In the genomic region with DNA sequence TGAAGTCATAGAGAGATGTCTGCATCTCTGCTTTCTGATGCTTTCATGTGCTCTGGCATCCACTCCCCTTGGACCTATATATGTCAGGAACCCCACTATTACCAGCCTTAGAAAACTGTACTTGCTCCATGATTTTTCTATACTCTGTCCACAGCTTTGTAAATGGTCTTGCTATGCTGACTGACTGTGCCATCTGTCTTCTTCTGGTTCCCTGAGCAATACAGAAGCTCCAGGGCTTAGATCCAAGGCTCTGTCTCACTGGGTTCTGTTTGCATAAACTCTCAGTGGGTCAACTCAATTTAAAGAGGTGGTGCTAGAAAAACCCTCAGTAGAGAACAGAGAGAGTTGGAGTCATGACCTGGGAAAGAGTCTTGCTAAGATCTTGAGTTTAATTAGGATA, we compare ENCODE assay signal across 17 mouse cellular contexts.
DNase-seq lines count a peak whose midpoint lies in the region; ATAC-seq and TF ChIP-seq lines count a peak whose summit lies in the region.
"Had no signal": no experiment of that assay in that cellular context is flagged by ENCODE, and none has a peak within 500 bp of the region (broad histone marks: within the 10 kb centered on the region; RNA-seq: fewer than 3 reads in every experiment).

No protein-coding gene starts in this region.

- H3K4me1 ChIP-seq in stomach, postnatal 0 days (replicated peaks; ENCODE audit: control insufficient read depth, insufficient read depth): no peaks in the 10 kb centered on the region
- H3K4me1 ChIP-seq: embryonic facial prominence, embryonic 13.5 days; forebrain, embryonic 12.5 days; heart, embryonic 12.5 days; hindbrain, embryonic 10.5 days had no signal

- H3K4me3 ChIP-seq in stomach, postnatal 0 days (ENCODE audit: low read depth, low read length): no peak overlapping the region
- H3K4me3 ChIP-seq: embryonic facial prominence, embryonic 13.5 days; forebrain, embryonic 12.5 days; heart, embryonic 12.5 days; hindbrain, embryonic 10.5 days had no signal

- H3K9me3 ChIP-seq in stomach, postnatal 0 days (ENCODE audit: control insufficient read depth, low read length): no peaks in the 10 kb centered on the region
- H3K9me3 ChIP-seq: embryonic facial prominence, embryonic 13.5 days; forebrain, embryonic 12.5 days; hindbrain, embryonic 10.5 days had no signal

- DNase-seq in cerebellum, adult 11-12 months: peak; percentile 25
- DNase-seq in cerebellum, postnatal 4 days (ENCODE audit: low spot score in 2 of 2): no peak
- peak; percentile 20 to 23 for DNase-seq in cerebellum, adult 18-20 months
- DNase-seq in cerebellum, adult 9-11 months: peak; percentile 48
- peak; percentile 32 to 49 for DNase-seq in cerebellum, postnatal 36 days
- DNase-seq in liver: no peak
- DNase-seq in stomach, postnatal 0 days (ENCODE audit: low spot score): no peak
- DNase-seq: adrenal gland, postnatal 10 days; gastrocnemius, postnatal 14 days had no signal

- no peaks in the 10 kb centered on the region for H3K27me3 ChIP-seq in stomach, postnatal 0 days (ENCODE audit: control insufficient read depth, insufficient read depth, low read length)
- H3K27me3 ChIP-seq: embryonic facial prominence, embryonic 13.5 days; forebrain, embryonic 12.5 days; heart, embryonic 12.5 days had no signal

- H3K9ac ChIP-seq in stomach, postnatal 0 days (ENCODE audit: low read length): no peak overlapping the region
- H3K9ac ChIP-seq: embryonic facial prominence, embryonic 13.5 days; forebrain, embryonic 12.5 days; heart, embryonic 12.5 days; hindbrain, embryonic 14.5 days had no signal

- no peak overlapping the region for H3K27ac ChIP-seq in stomach, postnatal 0 days (replicated peaks)
- H3K27ac ChIP-seq: embryonic facial prominence, embryonic 13.5 days; forebrain, embryonic 12.5 days; hindbrain, embryonic 10.5 days; hindbrain, embryonic 14.5 days had no signal

- no peak for TF ChIP-seq EP300 in stomach, postnatal 0 days (optimal IDR thresholded peaks at IDR 0.05)

- no peak for TF ChIP-seq CTCF in stomach, postnatal 0 days (IDR thresholded peaks at IDR 0.05; ENCODE audit: low read depth)

- ATAC-seq in stomach, postnatal 0 days (ENCODE audit: low FRiP score, low TSS enrichment): no peak
- ATAC-seq: forebrain, embryonic 16.5 days; inflammation-experienced regulatory T-cells, adult 6 months; intestine, postnatal 0 days had no signal

- H3K4me2 ChIP-seq in stomach, postnatal 0 days (replicated peaks; ENCODE audit: low read depth): no peak overlapping the region
- H3K4me2 ChIP-seq: embryonic facial prominence, embryonic 13.5 days; forebrain, embryonic 12.5 days; heart, embryonic 12.5 days; hindbrain, embryonic 14.5 days had no signal

- no peaks in the 10 kb centered on the region for H3K36me3 ChIP-seq in stomach, postnatal 0 days (ENCODE audit: control insufficient read depth, insufficient read depth, low read length)
- H3K36me3 ChIP-seq: embryonic facial prominence, embryonic 13.5 days; forebrain, embryonic 12.5 days; heart, embryonic 12.5 days; hindbrain, embryonic 10.5 days had no signal

Comparison
In these comparisons a context has a peak if more than half of its experiments do, and no peak if none do; other contexts are left out.
1. DNase-seq: peak in cerebellum, adult 11-12 months (single experiment), cerebellum, adult 18-20 months (2 of 2), cerebellum, adult 9-11 months (single experiment) and cerebellum, postnatal 36 days (2 of 2); none in cerebellum, postnatal 4 days (0 of 2), liver (single experiment) and stomach, postnatal 0 days (single experiment).